ENCODE assay signal across 8 mouse cellular contexts in the genomic region with DNA sequence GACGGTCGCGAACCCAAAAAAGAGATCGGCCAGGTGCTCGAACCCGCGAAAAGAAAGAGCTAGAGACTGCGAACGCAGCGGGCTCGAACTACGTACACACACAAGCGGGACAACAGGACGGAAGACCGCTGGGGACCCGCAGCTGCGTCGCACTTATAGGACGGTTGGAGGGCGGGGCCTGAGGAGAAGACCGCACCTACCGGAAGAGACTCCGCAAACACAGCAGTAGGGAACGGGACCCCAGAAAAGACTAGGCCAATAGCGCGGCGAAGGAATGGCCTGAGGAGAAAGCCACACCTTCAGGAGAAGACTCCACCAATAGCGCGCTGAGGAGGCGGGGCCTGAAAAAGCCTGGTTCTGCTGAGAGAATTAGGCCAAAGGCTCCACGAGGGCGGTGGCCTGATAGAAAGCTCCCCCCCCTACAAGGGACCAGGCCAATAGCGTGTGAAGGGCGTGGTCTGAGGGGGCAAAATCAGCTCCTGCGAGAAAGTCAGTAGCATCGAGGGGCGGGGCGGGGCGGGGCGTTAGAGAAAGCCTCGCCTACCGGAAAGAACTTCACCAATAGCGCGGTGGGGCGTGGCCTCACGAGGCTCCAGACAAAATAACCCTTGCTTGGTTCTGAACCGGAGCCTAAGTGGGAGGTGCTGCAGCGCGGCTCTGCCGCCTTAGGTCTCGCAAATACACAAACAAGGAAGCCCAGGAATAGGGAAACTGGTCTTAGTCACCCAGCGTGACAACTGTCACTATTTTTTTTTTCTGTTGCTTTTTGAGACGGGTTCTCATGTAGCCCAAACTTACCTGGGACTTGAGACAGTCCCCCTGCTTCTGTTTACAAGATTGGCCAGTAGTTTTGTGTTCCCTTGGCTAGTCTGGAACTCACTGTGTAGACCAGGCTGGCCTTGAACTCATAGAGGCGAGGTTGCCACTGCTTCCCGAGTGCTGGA. TPM values are rescaled to one million over a fixed set of nuclear protein-coding genes. Genes with fewer than 3 reads are reported as not detected.
A peak's percentile ranks its signal among the peaks of the same experiment; 100 is the strongest.
DNase-seq lines count a peak whose midpoint lies in the region; ATAC-seq and TF ChIP-seq lines count a peak whose summit lies in the region.

Gene Arrdc2, minus strand, starts transcription at position 313 of the 944 bp plus-strand sequence.

- peak within 1 kb of the TSS; percentile 93 for H3K27ac ChIP-seq in forebrain, embryonic 16.5 days (ENCODE audit: low read length)
- peak within 1 kb of the TSS; percentile 97 for H3K27ac ChIP-seq in layer of hippocampus, adult 2 months
- peak within 1 kb of the TSS; percentile 93 for H3K27ac ChIP-seq in lung, embryonic 14.5 days (ENCODE audit: low read depth)
- peak within 1 kb of the TSS; percentile 86 for H3K27ac ChIP-seq in olfactory bulb, adult 2 months (ENCODE audit: insufficient read depth, low read depth, low read length)
- peak within 1 kb of the TSS; percentile 83 for H3K27ac ChIP-seq in thymus, adult 2 months (ENCODE audit: control insufficient read depth, insufficient read depth, low read length)

- H3K27me3 ChIP-seq in G1E (ENCODE audit: insufficient read depth, low read length), result no peaks in the 10 kb centered on the region
- H3K27me3 ChIP-seq in forebrain, embryonic 16.5 days (replicated peaks; ENCODE audit: control insufficient read depth, insufficient read depth, low read length), result no peaks in the 10 kb centered on the region
- no peaks in the 10 kb centered on the region for H3K27me3 ChIP-seq in lung, embryonic 14.5 days (ENCODE audit: insufficient read depth, low read length)
- H3K27me3 ChIP-seq in thymus, adult 2 months (ENCODE audit: control insufficient read depth, insufficient read depth, low read length), result no peaks in the 10 kb centered on the region

- H3K4me3 ChIP-seq in G1E (ENCODE audit: low read depth, low read length), result peak within 1 kb of the TSS; percentile 88
- H3K4me3 ChIP-seq in forebrain, embryonic 16.5 days (replicated peaks; ENCODE audit: low read length), result peak within 1 kb of the TSS; percentile 65
- peak within 1 kb of the TSS; percentile 56 for H3K4me3 ChIP-seq in layer of hippocampus, adult 2 months
- H3K4me3 ChIP-seq in lung, embryonic 14.5 days (ENCODE audit: low read depth, low read length), result peak within 1 kb of the TSS; percentile 73
- peak within 1 kb of the TSS; percentile 69 for H3K4me3 ChIP-seq in olfactory bulb, adult 2 months (ENCODE audit: insufficient read depth, low read depth, low read length)
- H3K4me3 ChIP-seq in thymus, adult 2 months (ENCODE audit: control insufficient read depth, insufficient read depth, low read length), result peak within 1 kb of the TSS; percentile 73

- TF ChIP-seq POLR2A in olfactory bulb, adult 2 months (IDR thresholded peaks at IDR 0.05; ENCODE audit: insufficient read depth, low read depth, low read length), result peak; percentile 90
- TF ChIP-seq POLR2A in thymus, adult 2 months (IDR thresholded peaks at IDR 0.05; ENCODE audit: control insufficient read depth, extremely low read depth, insufficient read depth, low read length, poor library complexity), result peak; percentile 99

- no peak for TF ChIP-seq CTCF in G1E (IDR thresholded peaks at IDR 0.05; ENCODE audit: low read depth, low read length)
- 0 out of 2 replicates have a peak, but pooled peaks have one; percentile 11 for TF ChIP-seq CTCF in layer of hippocampus, adult 2 months (conservative IDR thresholded peaks at IDR 0.05)
- TF ChIP-seq CTCF in lung, embryonic 14.5 days (IDR thresholded peaks at IDR 0.05; ENCODE audit: low read depth), result no peak
- TF ChIP-seq CTCF in olfactory bulb, adult 2 months (IDR thresholded peaks at IDR 0.05; ENCODE audit: insufficient read depth, low read depth, low read length), result no peak
- peak; percentile 28; the same call in 1 of the 2 replicates for TF ChIP-seq CTCF in thymus, adult 2 months (IDR thresholded peaks at IDR 0.05; ENCODE audit: borderline replicate concordance, control insufficient read depth, extremely low read depth, insufficient read depth, low read length, poor library complexity)

- H3K4me1 ChIP-seq in G1E (ENCODE audit: insufficient read depth, low read depth, low read length), result peaks cover 80% of the 10 kb centered on the region
- H3K4me1 ChIP-seq in forebrain, embryonic 16.5 days (replicated peaks; ENCODE audit: control insufficient read depth, insufficient read depth, low read length), result peaks cover 11% of the 10 kb centered on the region
- H3K4me1 ChIP-seq in lung, embryonic 14.5 days (ENCODE audit: insufficient read depth), result 0 out of 2 replicates have a peak, but pooled peaks cover 3% of the 10 kb centered on the region
- H3K4me1 ChIP-seq in olfactory bulb, adult 2 months (ENCODE audit: control insufficient read depth, insufficient read depth, low read length), result peaks cover 6% of the 10 kb centered on the region
- H3K4me1 ChIP-seq in thymus, adult 2 months (replicated peaks; ENCODE audit: control insufficient read depth, insufficient read depth, low read length), result peaks cover 16% of the 10 kb centered on the region

- peak; percentile 97 for DNase-seq in G1E (ENCODE audit: low spot score)
- DNase-seq in cerebellum, adult 18-20 months, result peak; percentile 94 to 100
- DNase-seq in heart, postnatal 36 days, result peak; percentile 95 to 96
- peak; percentile 96 to 99 for DNase-seq in layer of hippocampus, adult 2 months (ENCODE audit: low spot score in 2 of 2)
- DNase-seq in lung, embryonic 14.5 days, result peak; percentile 100
- peak; percentile 98 for DNase-seq in thymus, adult 2 months

- peak; percentile 93 for ATAC-seq in G1E (ENCODE audit: extremely low read depth, insufficient number of reproducible peaks, low FRiP score, poor library complexity, severe bottlenecking)
- peak; percentile 97 for ATAC-seq in forebrain, embryonic 16.5 days
- ATAC-seq in lung, embryonic 14.5 days (ENCODE audit: insufficient read depth), result peak; percentile 98

- WGBS in forebrain, embryonic 16.5 days, result 2% methylated on average over 55 of the region's 55 CpGs
- WGBS in lung, embryonic 14.5 days, result 2% methylated on average over 55 of the region's 55 CpGs
- 3% methylated on average over 55 of the region's 55 CpGs for WGBS in olfactory bulb, adult 2 months
- WGBS in thymus, adult 2 months, result 2% methylated on average over 55 of the region's 55 CpGs

- peaks cover 30% of the 10 kb centered on the region for H3K36me3 ChIP-seq in G1E (replicated peaks)
- H3K36me3 ChIP-seq in forebrain, embryonic 16.5 days (ENCODE audit: control insufficient read depth, insufficient read depth), result no peaks in the 10 kb centered on the region
- no peaks in the 10 kb centered on the region; the same call in 1 of the 2 replicates for H3K36me3 ChIP-seq in lung, embryonic 14.5 days (ENCODE audit: insufficient read depth)
- H3K36me3 ChIP-seq in thymus, adult 2 months (ENCODE audit: control insufficient read depth, insufficient read depth, low read length), result no peaks in the 10 kb centered on the region

- intact Hi-C loops in heart, postnatal 36 days (cut with DNase I), result loop anchor here (5.0 kb wide), 1 partner anchor 67 kb away; no protein-coding TSS in a partner anchor

- peak within 1 kb of the TSS; percentile 75 for H3K4me2 ChIP-seq in forebrain, embryonic 16.5 days (ENCODE audit: low read length)
- H3K4me2 ChIP-seq in lung, embryonic 14.5 days, result peak within 1 kb of the TSS; percentile 89

- H3K9me3 ChIP-seq in G1E (replicated peaks), result no peaks in the 10 kb centered on the region
- H3K9me3 ChIP-seq in forebrain, embryonic 16.5 days (ENCODE audit: control insufficient read depth, low read length), result no peaks in the 10 kb centered on the region
- H3K9me3 ChIP-seq in lung, embryonic 14.5 days (ENCODE audit: low read depth, low read length), result no peaks in the 10 kb centered on the region

- H3K9ac ChIP-seq in forebrain, embryonic 16.5 days (replicated peaks; ENCODE audit: low read depth, low read length), result peak within 1 kb of the TSS; percentile 74
- peak within 1 kb of the TSS; percentile 76 for H3K9ac ChIP-seq in lung, embryonic 14.5 days

RNA-seq across cellular contexts. Expression of gene Arrdc2, which starts in this region (rescaled TPM):
- 7.4 and 19.6 TPM in 2 replicates for total RNA-seq in G1E (2014; fragmentation: Nextera tagmentation)
- total RNA-seq in G1E (2017), result 12.3 and 15.0 TPM in 2 replicates
- 78.9 and 92.7 TPM in 2 replicates for polyA plus RNA-seq in G1E (2012)
- 7.4 and 8.3 TPM in 2 replicates for polyA plus RNA-seq in forebrain, embryonic 16.5 days (2015; fragmentation: Nextera tagmentation; extraction: Ambion mirVana)
- total RNA-seq in heart, postnatal 36 days (2021), result 10 to 100 TPM; 11.3 to 11.4 TPM
- total RNA-seq in layer of hippocampus, adult 2 months (2021), result 10 to 100 TPM; 13.8 to 20.9 TPM
- polyA plus RNA-seq in lung, embryonic 14.5 days (2014; fragmentation: Nextera tagmentation; extraction: Ambion mirVana), result 4.3 and 4.4 TPM in 2 replicates
- not detected in 2 replicates for polyA plus RNA-seq in olfactory bulb, adult 2 months (2012; ENCODE audit: insufficient read depth, insufficient read length, low replicate concordance, missing spikeins)
- 75.4 and 77.4 TPM in 2 replicates for polyA plus RNA-seq in thymus, adult 2 months (2012; rRNA removed)

Comparison
In these comparisons a context has a peak if more than half of its experiments do, and no peak if none do; other contexts are left out.
1. Peak in every context shown above with its lines: DNase-seq, ATAC-seq, H3K4me3 ChIP-seq and H3K27ac ChIP-seq.
2. CTCF ChIP-seq: peak in layer of hippocampus, adult 2 months (single experiment) and thymus, adult 2 months (single experiment); none in G1E (single experiment), lung, embryonic 14.5 days (single experiment) and olfactory bulb, adult 2 months (single experiment).